Mouse (Mus musculus) myocyte (in vitro differentiated cells): ENCODE measurements around the gene Nudt13. TPM values are rescaled to one million over a fixed set of nuclear protein-coding genes. Genes with fewer than 3 reads are reported as not detected.
A peak's percentile ranks its signal among the peaks of the same experiment; 100 is the strongest.

Experiments used
- H3K27me3 ChIP-seq: one replicate; pipeline ENCODE4 v1.6.1; 2011; ENCODE audit not compliant: control insufficient read depth, insufficient read depth, insufficient read length
- H3K36me3 ChIP-seq: one replicate; pipeline ENCODE4 v1.6.1; 2011; ENCODE audit not compliant: control insufficient read depth, insufficient read depth
- H3K4me2 ChIP-seq: one replicate; pipeline ENCODE4 v1.6.1; 2011; ENCODE audit warnings: low read depth, control low read depth
- H3K4me3 ChIP-seq: one replicate; pipeline ENCODE4 v1.5.1; 2011; ENCODE audit warnings: mild to moderate bottlenecking, control low read depth, moderate library complexity
- H3K79me2 ChIP-seq: one replicate; pipeline ENCODE4 v1.6.1; 2011; ENCODE audit not compliant: control insufficient read depth, insufficient read depth
- H3ac ChIP-seq: one replicate; pipeline ENCODE4 v1.6.1; 2011; ENCODE audit not compliant: control insufficient read depth, insufficient read length
- CEBPB ChIP-seq: IDR thresholded peaks from 2 replicates; pipeline ENCODE4 v1.6.1; 2011; ENCODE audit warnings: mild to moderate bottlenecking, moderate library complexity; ENCODE audit not compliant: poor library complexity, insufficient read depth, severe bottlenecking
- E2F4 ChIP-seq: IDR thresholded peaks from one replicate; pipeline ENCODE4 v1.6.1; 2011; ENCODE audit warnings: mild to moderate bottlenecking, control low read depth, moderate library complexity; ENCODE audit not compliant: insufficient read depth
- MAX ChIP-seq: IDR thresholded peaks from one replicate; pipeline ENCODE4 v1.6.1; 2011; ENCODE audit warnings: low read depth, mild to moderate bottlenecking, control low read depth
- MYOD1 ChIP-seq, 3 experiments: IDR thresholded peaks; one replicate each; pipeline ENCODE4 v1.6.1; 2011; ENCODE audit warnings: control low read depth in 2 of 3, low read depth in 2 of 3, mild to moderate bottlenecking in 2 of 3, moderate library complexity in 1 of 3; ENCODE audit not compliant: insufficient read length in 2 of 3, control insufficient read depth in 1 of 3
- MYOG ChIP-seq, 3 experiments: IDR thresholded peaks; one replicate each; pipeline ENCODE4 v1.6.1; 2011; ENCODE audit warnings: control low read depth in 2 of 3, low read depth in 2 of 3, mild to moderate bottlenecking in 2 of 3; ENCODE audit not compliant: insufficient read length in 2 of 3, control insufficient read depth in 1 of 3, insufficient read depth in 1 of 3
- POLR2A ChIP-seq: IDR thresholded peaks from one replicate; pipeline ENCODE4 v1.6.1; 2011; ENCODE audit warnings: low read depth, mild to moderate bottlenecking, control low read depth, moderate library complexity; ENCODE audit not compliant: insufficient read length
- POLR2AphosphoS2 ChIP-seq: IDR thresholded peaks from one replicate; pipeline ENCODE4 v1.6.1; 2011; ENCODE audit warnings: low read depth, control low read depth; ENCODE audit not compliant: insufficient read length
- REST ChIP-seq: IDR thresholded peaks from one replicate; pipeline ENCODE4 v1.6.1; 2011; ENCODE audit warnings: mild to moderate bottlenecking, control low read depth, moderate library complexity; ENCODE audit not compliant: insufficient read depth, insufficient read length
- SRF ChIP-seq: IDR thresholded peaks from one replicate; pipeline ENCODE4 v1.6.1; 2011; ENCODE audit warnings: low read depth; ENCODE audit not compliant: control insufficient read depth, insufficient read length
- TCF12 ChIP-seq: IDR thresholded peaks from one replicate; pipeline ENCODE4 v1.6.1; 2011; ENCODE audit warnings: mild to moderate bottlenecking, control low read depth; ENCODE audit not compliant: poor library complexity, insufficient read depth, severe bottlenecking
- TCF3 ChIP-seq: IDR thresholded peaks from one replicate; pipeline ENCODE4 v1.6.1; 2011; ENCODE audit warnings: low read depth, control low read depth; ENCODE audit not compliant: insufficient read length
- USF1 ChIP-seq: IDR thresholded peaks from one replicate; pipeline ENCODE4 v1.6.1; 2011; ENCODE audit warnings: low read depth, mild to moderate bottlenecking, control low read depth, moderate library complexity
- polyA plus RNA-seq: library from polyadenylated mRNA; unstranded; fragments of >200 nt; fragmentation: generic; extraction: Trizol; gene quantifications from one replicate; pipeline ENCODE4 v1.2.1, GENCODE M21; 2012; ENCODE audit warnings: missing spikeins

Gene Nudt13
- polyA plus RNA-seq, 1 experiment: 11.1 TPM

- Histone ChIP-seq H3K4me2 (no peak overlapping the region), H3ac (no peak overlapping the region), H3K79me2 (no peaks in the 10 kb centered on the region), H3K36me3 (peaks cover 32% of the 10 kb centered on the region), H3K4me3 (no peak overlapping the region), H3K27me3 (no peaks in the 10 kb centered on the region)
- TF ChIP-seq TCF12 (no peak), SRF (no peak), E2F4 (no peak), USF1 (no peak), MAX (no peak), TCF3 (no peak), POLR2AphosphoS2 (no peak), MYOD1 (IDR thresholded peaks at IDR 0.05; ENCODE audit: control insufficient read depth in 1 of 3, insufficient read length in 2 of 3, low read depth in 2 of 3) (no peak), REST (no peak), POLR2A (no peak), CEBPB (no peak), MYOG (IDR thresholded peaks at IDR 0.05; ENCODE audit: control insufficient read depth in 1 of 3, insufficient read depth in 1 of 3, insufficient read length in 2 of 3, low read depth in 2 of 3) (no peak)
Measured at GRCm38 (mm10) chr14:20339415-20339814, 44.9 kb downstream of the Nudt13 start.

- TF ChIP-seq USF1: no peak
- TF ChIP-seq MYOG (IDR thresholded peaks at IDR 0.05; ENCODE audit: control insufficient read depth in 1 of 3, insufficient read depth in 1 of 3, insufficient read length in 2 of 3, low read depth in 2 of 3): no peak
- no peak overlapping the region for H3ac ChIP-seq
Measured at GRCm38 (mm10) chr14:20340149-20340548, 45.7 kb downstream of the Nudt13 start.

GRCm38 (mm10) chr14:20340866-20341265 is 46.4 kb downstream of the Nudt13 start:
- H3ac ChIP-seq: no peak overlapping the region
- no peaks in the 10 kb centered on the region for H3K79me2 ChIP-seq
- no peaks in the 10 kb centered on the region for H3K27me3 ChIP-seq
- H3K4me2 ChIP-seq: no peak overlapping the region
- peaks cover 20% of the 10 kb centered on the region for H3K36me3 ChIP-seq
- no peak overlapping the region for H3K4me3 ChIP-seq
- TF ChIP-seq POLR2AphosphoS2 (no peak), MYOG (IDR thresholded peaks at IDR 0.05; ENCODE audit: control insufficient read depth in 1 of 3, insufficient read depth in 1 of 3, insufficient read length in 2 of 3, low read depth in 2 of 3) (no peak), CEBPB (no peak), SRF (no peak), REST (no peak)

More at GRCm38 (mm10) chr14:20340149-20340548, 45.7 kb downstream of the Nudt13 start:
- Histone ChIP-seq H3K79me2 (no peaks in the 10 kb centered on the region), H3K4me2 (no peak overlapping the region), H3K4me3 (no peak overlapping the region), H3K36me3 (peaks cover 24% of the 10 kb centered on the region), H3K27me3 (no peaks in the 10 kb centered on the region)

- peaks cover 5% of the 10 kb centered on the region for H3K36me3 ChIP-seq
- H3K27me3 ChIP-seq: no peaks in the 10 kb centered on the region
- H3K4me3 ChIP-seq: no peak overlapping the region
- no peak for TF ChIP-seq CEBPB
- no peak for TF ChIP-seq MYOG (IDR thresholded peaks at IDR 0.05; ENCODE audit: control insufficient read depth in 1 of 3, insufficient read depth in 1 of 3, insufficient read length in 2 of 3, low read depth in 2 of 3)
- TF ChIP-seq TCF12: no peak
- no peak for TF ChIP-seq MAX
- TF ChIP-seq POLR2AphosphoS2: no peak
- no peak for TF ChIP-seq MYOD1 (IDR thresholded peaks at IDR 0.05; ENCODE audit: control insufficient read depth in 1 of 3, insufficient read length in 2 of 3, low read depth in 2 of 3)
- TF ChIP-seq POLR2A: no peak
- TF ChIP-seq TCF3: no peak
- no peak for TF ChIP-seq USF1
- no peak for TF ChIP-seq REST
- TF ChIP-seq E2F4: no peak
- no peak for TF ChIP-seq SRF
- H3K79me2 ChIP-seq: peaks cover 25% of the 10 kb centered on the region
- H3ac ChIP-seq: no peak overlapping the region
- peak overlapping the region; percentile 99 for H3K4me2 ChIP-seq
Measured at GRCm38 (mm10) chr14:20345885-20346284, 51.4 kb downstream of the Nudt13 start.

DNA sequence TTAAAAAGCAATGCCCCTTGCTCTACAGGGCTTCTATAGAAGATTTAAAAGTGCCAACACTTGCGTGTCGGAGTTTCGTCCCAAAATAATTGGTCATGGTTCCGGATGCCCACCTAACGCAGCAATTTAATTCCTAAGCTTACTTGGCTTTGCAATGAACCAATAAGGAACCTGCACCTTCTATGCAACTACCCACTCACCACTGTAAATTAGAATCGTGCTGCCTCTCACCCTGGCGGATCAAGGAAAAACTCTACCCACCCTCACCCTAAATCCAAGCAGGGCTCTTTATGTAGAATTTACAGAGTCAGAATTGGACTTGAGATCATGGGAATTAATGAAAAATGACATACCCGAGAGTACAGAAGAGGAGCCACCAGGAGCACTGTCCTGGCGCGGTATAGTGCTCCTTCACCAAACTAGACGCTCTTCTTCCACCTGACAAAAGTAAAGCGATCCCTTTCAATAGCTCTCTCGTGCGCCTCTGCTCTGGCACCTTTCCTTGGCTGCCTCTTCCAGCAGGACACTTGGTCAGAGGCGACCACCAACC is 53.0 kb downstream of the Nudt13 start:
- peak overlapping the region; percentile 49 for H3ac ChIP-seq
- no peak for TF ChIP-seq CEBPB
- TF ChIP-seq E2F4: no peak
- TF ChIP-seq MAX: no peak
- TF ChIP-seq TCF3: no peak
- TF ChIP-seq POLR2A: no peak
- TF ChIP-seq REST: no peak
- no peak for TF ChIP-seq TCF12
- no peak for TF ChIP-seq SRF
- TF ChIP-seq MYOG (IDR thresholded peaks at IDR 0.05; ENCODE audit: control insufficient read depth in 1 of 3, insufficient read depth in 1 of 3, insufficient read length in 2 of 3, low read depth in 2 of 3): no peak
- TF ChIP-seq MYOD1 (IDR thresholded peaks at IDR 0.05; ENCODE audit: control insufficient read depth in 1 of 3, insufficient read length in 2 of 3, low read depth in 2 of 3): no peak
- no peak for TF ChIP-seq USF1
- H3K27me3 ChIP-seq: no peaks in the 10 kb centered on the region
- H3K4me2 ChIP-seq: peak overlapping the region; percentile 99
- H3K4me3 ChIP-seq: peak overlapping the region; percentile 74
- H3K79me2 ChIP-seq: peaks cover 25% of the 10 kb centered on the region
- H3K36me3 ChIP-seq: peaks cover 5% of the 10 kb centered on the region
